Mouse (Mus musculus) C2C12 (cell line): ENCODE data around the gene Nxph1.

ENCODE experiments used
- CTCF ChIP-seq: IDR thresholded peaks from one replicate; pipeline ENCODE4 v1.5.1; 2011; ENCODE audit not compliant: control insufficient read depth, insufficient read depth, insufficient read length
- MAX ChIP-seq: IDR thresholded peaks from one replicate; pipeline ENCODE4 v1.6.1; 2011; ENCODE audit warnings: mild to moderate bottlenecking, control low read depth
- USF1 ChIP-seq: IDR thresholded peaks from one replicate; pipeline ENCODE4 v1.6.1; 2011; ENCODE audit warnings: low read depth, mild to moderate bottlenecking, control low read depth, moderate library complexity

DNA sequence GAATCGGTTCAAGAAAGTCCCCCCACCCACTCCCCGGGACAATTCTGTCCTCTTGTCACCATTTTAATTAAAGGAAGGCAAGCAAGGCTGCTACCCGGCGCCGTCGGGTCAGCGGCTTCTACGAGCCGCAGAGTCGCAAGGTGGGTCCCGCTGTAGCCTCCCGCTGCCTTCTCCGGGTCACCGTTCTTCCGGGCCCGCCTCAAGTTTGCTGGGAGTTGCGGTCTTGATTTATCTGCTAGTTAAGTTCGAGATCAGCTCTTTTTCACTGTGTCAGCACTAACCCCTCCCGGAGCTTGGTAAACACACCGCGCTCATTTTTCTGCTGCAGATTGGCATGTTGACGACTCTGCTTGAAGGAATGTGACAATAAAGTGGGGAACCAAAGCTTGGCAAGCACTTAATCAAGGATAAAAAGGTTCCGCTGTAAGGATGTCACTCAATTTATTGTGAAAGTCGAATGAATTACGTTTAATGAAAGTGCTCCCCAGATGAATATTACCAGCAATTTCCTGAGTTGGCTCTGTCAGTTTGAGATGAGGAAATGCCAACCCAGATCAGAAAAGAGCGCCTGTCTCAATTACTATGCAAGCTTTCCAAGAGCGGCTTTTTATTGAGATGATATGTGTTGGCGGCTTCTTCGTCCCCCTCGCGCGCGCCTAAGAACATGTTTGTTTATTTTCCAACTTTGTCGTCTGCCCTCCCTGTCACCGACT lies 7.7 kb downstream of the Nxph1 start:
- TF ChIP-seq CTCF: no peak
- no peak for TF ChIP-seq USF1
- no peak for TF ChIP-seq MAX
